8 mouse cellular contexts compared by ENCODE assay signal in genomic region chr6:128837454-128838341, GRCm38 (mm10). TPM values are rescaled to one million over a fixed set of nuclear protein-coding genes. Genes with fewer than 3 reads are reported as not detected.
DNase-seq lines count a peak whose midpoint lies in the region; ATAC-seq and TF ChIP-seq lines count a peak whose summit lies in the region.

No protein-coding gene starts in this region.

- H3K4me1 ChIP-seq in kidney, embryonic 15.5 days: peaks cover 25% of the 10 kb centered on the region
- H3K4me1 ChIP-seq in G1E (ENCODE audit: insufficient read depth, low read depth, low read length): peaks cover 7% of the 10 kb centered on the region
- peaks cover 23% of the 10 kb centered on the region for H3K4me1 ChIP-seq in embryonic facial prominence, embryonic 10.5 days
- no peaks in the 10 kb centered on the region for H3K4me1 ChIP-seq in hindbrain, postnatal 0 days (ENCODE audit: insufficient read depth, low read length)
- H3K4me1 ChIP-seq in midbrain, embryonic 13.5 days (replicated peaks): peaks cover 20% of the 10 kb centered on the region

- H3K9ac ChIP-seq in kidney, embryonic 15.5 days: peak overlapping the region; percentile 56
- H3K9ac ChIP-seq in hindbrain, postnatal 0 days (replicated peaks; ENCODE audit: low read length): peak overlapping the region; percentile 88
- peak overlapping the region; percentile 51 for H3K9ac ChIP-seq in midbrain, embryonic 13.5 days (replicated peaks)

- peak; percentile 22 for ATAC-seq in kidney, embryonic 15.5 days (replicated peaks; ENCODE audit: low FRiP score)
- ATAC-seq in G1E (ENCODE audit: extremely low read depth, insufficient number of reproducible peaks, low FRiP score, poor library complexity, severe bottlenecking): no peak
- peak; percentile 48 for ATAC-seq in hindbrain, postnatal 0 days
- ATAC-seq in midbrain, embryonic 13.5 days: peak; percentile 32
- no peak for ATAC-seq in inflammation-experienced regulatory T-cells, adult 6 months

- no peak for TF ChIP-seq CTCF in G1E (IDR thresholded peaks at IDR 0.05; ENCODE audit: low read depth, low read length)
- TF ChIP-seq CTCF in hindbrain, postnatal 0 days (IDR thresholded peaks at IDR 0.05; ENCODE audit: low read depth): no peak

- no peaks in the 10 kb centered on the region for H3K27me3 ChIP-seq in kidney, embryonic 15.5 days
- H3K27me3 ChIP-seq in G1E (ENCODE audit: insufficient read depth, low read length): peaks cover 2% of the 10 kb centered on the region; the same call in 1 of the 2 replicates
- 0 out of 2 replicates have a peak, but pooled peaks cover 5% of the 10 kb centered on the region for H3K27me3 ChIP-seq in embryonic facial prominence, embryonic 10.5 days (replicated peaks; ENCODE audit: low read depth, poor library complexity, severe bottlenecking)
- H3K27me3 ChIP-seq in hindbrain, postnatal 0 days (ENCODE audit: insufficient read depth, low read length): no peaks in the 10 kb centered on the region
- H3K27me3 ChIP-seq in midbrain, embryonic 13.5 days: no peaks in the 10 kb centered on the region

- WGBS in kidney, embryonic 15.5 days: 2% methylated on average over 14 of the region's 14 CpGs
- 3% methylated on average over 14 of the region's 14 CpGs for WGBS in embryonic facial prominence, embryonic 10.5 days
- WGBS in hindbrain, postnatal 0 days: 2% methylated on average over 14 of the region's 14 CpGs
- whole genome bisulfite sequencing in midbrain, embryonic 13.5 days: 4% methylated on average over 14 of the region's 14 CpGs

- no peaks in the 10 kb centered on the region for H3K9me3 ChIP-seq in kidney, embryonic 15.5 days (replicated peaks)
- peaks cover 46% of the 10 kb centered on the region for H3K9me3 ChIP-seq in G1E (replicated peaks)
- H3K9me3 ChIP-seq in embryonic facial prominence, embryonic 10.5 days: no peaks in the 10 kb centered on the region
- H3K9me3 ChIP-seq in hindbrain, postnatal 0 days (ENCODE audit: low read length): no peaks in the 10 kb centered on the region
- no peaks in the 10 kb centered on the region for H3K9me3 ChIP-seq in midbrain, embryonic 13.5 days

- peak overlapping the region; percentile 97 for H3K27ac ChIP-seq in kidney, embryonic 15.5 days
- H3K27ac ChIP-seq in embryonic facial prominence, embryonic 10.5 days (replicated peaks): peak overlapping the region; percentile 87
- H3K27ac ChIP-seq in hindbrain, postnatal 0 days: peak overlapping the region; percentile 94
- H3K27ac ChIP-seq in midbrain, embryonic 13.5 days: peak overlapping the region; percentile 77

- H3K4me3 ChIP-seq in kidney, embryonic 15.5 days (replicated peaks): peak overlapping the region; percentile 87
- H3K4me3 ChIP-seq in G1E (ENCODE audit: low read depth, low read length): peak overlapping the region; percentile 46; the same call in 1 of the 2 replicates
- H3K4me3 ChIP-seq in embryonic facial prominence, embryonic 10.5 days: peak overlapping the region; percentile 74
- H3K4me3 ChIP-seq in hindbrain, postnatal 0 days (ENCODE audit: low read length): peak overlapping the region; percentile 88
- H3K4me3 ChIP-seq in midbrain, embryonic 13.5 days (replicated peaks): peak overlapping the region; percentile 80

- peak overlapping the region; percentile 86 for H3K4me2 ChIP-seq in kidney, embryonic 15.5 days
- peak overlapping the region; percentile 81 for H3K4me2 ChIP-seq in hindbrain, postnatal 0 days (ENCODE audit: low read depth, low read length)
- peak overlapping the region; percentile 60 for H3K4me2 ChIP-seq in midbrain, embryonic 13.5 days (replicated peaks)

- DNase-seq in kidney, adult 9 months: no peak
- DNase-seq in G1E (ENCODE audit: low spot score): no peak
- peak; percentile 65 for DNase-seq in embryonic facial prominence, embryonic 10.5 days (ENCODE audit: low spot score)
- DNase-seq in hindbrain, postnatal 0 days (ENCODE audit: low spot score): peak; percentile 62
- DNase-seq in gastrocnemius, postnatal 14 days: no peak

- intact Hi-C loops in gastrocnemius, postnatal 14 days (cut with DNase I; ENCODE audit: low total_unique reads): loop anchor here (2.0 kb wide), 1 partner anchor 77 kb away; no protein-coding TSS in a partner anchor

- no peaks in the 10 kb centered on the region for H3K36me3 ChIP-seq in kidney, embryonic 15.5 days
- no peaks in the 10 kb centered on the region for H3K36me3 ChIP-seq in G1E (replicated peaks)
- H3K36me3 ChIP-seq in embryonic facial prominence, embryonic 10.5 days (replicated peaks): no peaks in the 10 kb centered on the region
- no peaks in the 10 kb centered on the region for H3K36me3 ChIP-seq in hindbrain, postnatal 0 days (ENCODE audit: insufficient read depth, low read length)
- H3K36me3 ChIP-seq in midbrain, embryonic 13.5 days: no peaks in the 10 kb centered on the region

RNA-seq across cellular contexts. Expression of gene Klrb1b, which starts 11.6 kb away (rescaled TPM):
- 0.09 TPM in 1 of 2 replicates, not detected in the other for polyA plus RNA-seq in kidney, embryonic 15.5 days (2015; fragmentation: Nextera tagmentation; extraction: Ambion mirVana)
- total RNA-seq in G1E (2014; fragmentation: Nextera tagmentation) (not detected in 2 replicates), G1E (2017) (0.05 and 0.12 TPM in 2 replicates)
- polyA plus RNA-seq in G1E (2012): not detected in 2 replicates
- polyA plus RNA-seq in embryonic facial prominence, embryonic 10.5 days (2016; fragmentation: Nextera tagmentation; extraction: Ambion mirVana): not detected in 2 replicates
- not detected in 2 replicates for total RNA-seq in hindbrain, postnatal 0 days (2014; rRNA removed)
- polyA plus RNA-seq in hindbrain, postnatal 0 days (2015; fragmentation: Nextera tagmentation; extraction: Ambion mirVana): not detected in 2 replicates
- not detected in 2 replicates for polyA plus RNA-seq in midbrain, embryonic 13.5 days (2015; fragmentation: Nextera tagmentation; extraction: Ambion mirVana)
- polyA plus RNA-seq in inflammation-experienced regulatory T-cells, adult 6 months (2017; shearing (Covaris generic)): under 1 TPM in 1 of 3 experiments, not detected in 2; 0.79 TPM
- not detected for total RNA-seq in gastrocnemius, postnatal 14 days (2021)

RNA-seq across cellular contexts. Expression of gene Gm44511, which starts 11.6 kb away (rescaled TPM):
- polyA plus RNA-seq in kidney, embryonic 15.5 days (2015; fragmentation: Nextera tagmentation; extraction: Ambion mirVana): not detected in 2 replicates
- total RNA-seq in G1E (2014; fragmentation: Nextera tagmentation) (not detected in 2 replicates), G1E (2017) (not detected in 2 replicates)
- polyA plus RNA-seq in G1E (2012): not detected in 2 replicates
- polyA plus RNA-seq in embryonic facial prominence, embryonic 10.5 days (2016; fragmentation: Nextera tagmentation; extraction: Ambion mirVana): not detected in 2 replicates
- total RNA-seq in hindbrain, postnatal 0 days (2014; rRNA removed): not detected in 2 replicates
- polyA plus RNA-seq in hindbrain, postnatal 0 days (2015; fragmentation: Nextera tagmentation; extraction: Ambion mirVana): not detected in 2 replicates
- polyA plus RNA-seq in midbrain, embryonic 13.5 days (2015; fragmentation: Nextera tagmentation; extraction: Ambion mirVana): not detected in 2 replicates
- not detected for polyA plus RNA-seq in inflammation-experienced regulatory T-cells, adult 6 months (2017; shearing (Covaris generic))
- total RNA-seq in gastrocnemius, postnatal 14 days (2021): not detected

RNA-seq across cellular contexts. Expression of gene Klrb1c, which starts 48.7 kb away (rescaled TPM):
- 0.17 and 0.22 TPM in 2 replicates for polyA plus RNA-seq in kidney, embryonic 15.5 days (2015; fragmentation: Nextera tagmentation; extraction: Ambion mirVana)
- not detected in 2 replicates for total RNA-seq in G1E (2014; fragmentation: Nextera tagmentation)
- 0.17 and 0.22 TPM in 2 replicates for total RNA-seq in G1E (2017)
- not detected in 2 replicates for polyA plus RNA-seq in G1E (2012)
- not detected in 2 replicates for polyA plus RNA-seq in embryonic facial prominence, embryonic 10.5 days (2016; fragmentation: Nextera tagmentation; extraction: Ambion mirVana)
- total RNA-seq in hindbrain, postnatal 0 days (2014; rRNA removed): 0.10 TPM in 1 of 2 replicates, not detected in the other
- polyA plus RNA-seq in hindbrain, postnatal 0 days (2015; fragmentation: Nextera tagmentation; extraction: Ambion mirVana): 0.13 and 0.14 TPM in 2 replicates
- polyA plus RNA-seq in midbrain, embryonic 13.5 days (2015; fragmentation: Nextera tagmentation; extraction: Ambion mirVana): not detected in 2 replicates
- polyA plus RNA-seq in inflammation-experienced regulatory T-cells, adult 6 months (2017; shearing (Covaris generic)): under 1 TPM; 0.33 to 0.67 (median 0.34) TPM
- total RNA-seq in gastrocnemius, postnatal 14 days (2021): under 1 TPM in 1 of 2 experiments, not detected in 1; 0.14 TPM

RNA-seq across cellular contexts. Expression of gene Clec2i, which starts 49.7 kb away (rescaled TPM):
- polyA plus RNA-seq in kidney, embryonic 15.5 days (2015; fragmentation: Nextera tagmentation; extraction: Ambion mirVana): 0.15 and 0.16 TPM in 2 replicates
- total RNA-seq in G1E (2014; fragmentation: Nextera tagmentation) (not detected in 2 replicates), G1E (2017) (0.05 TPM in 1 of 2 replicates, not detected in the other)
- polyA plus RNA-seq in G1E (2012): not detected in 2 replicates
- not detected in 2 replicates for polyA plus RNA-seq in embryonic facial prominence, embryonic 10.5 days (2016; fragmentation: Nextera tagmentation; extraction: Ambion mirVana)
- total RNA-seq in hindbrain, postnatal 0 days (2014; rRNA removed): not detected in 2 replicates
- 0.06 and 0.08 TPM in 2 replicates for polyA plus RNA-seq in hindbrain, postnatal 0 days (2015; fragmentation: Nextera tagmentation; extraction: Ambion mirVana)
- not detected in 2 replicates for polyA plus RNA-seq in midbrain, embryonic 13.5 days (2015; fragmentation: Nextera tagmentation; extraction: Ambion mirVana)
- polyA plus RNA-seq in inflammation-experienced regulatory T-cells, adult 6 months (2017; shearing (Covaris generic)): 10 to 100 TPM; 70.5 to 91.7 (median 73.9) TPM
- total RNA-seq in gastrocnemius, postnatal 14 days (2021): not detected

RNA-seq across cellular contexts. Expression of gene BC035044, which starts 53.2 kb away (rescaled TPM):
- 0.68 TPM in 2 replicates for polyA plus RNA-seq in kidney, embryonic 15.5 days (2015; fragmentation: Nextera tagmentation; extraction: Ambion mirVana)
- not detected in 2 replicates for total RNA-seq in G1E (2014; fragmentation: Nextera tagmentation)
- total RNA-seq in G1E (2017): 0.05 TPM in 1 of 2 replicates, not detected in the other
- polyA plus RNA-seq in G1E (2012): not detected in 2 replicates
- polyA plus RNA-seq in embryonic facial prominence, embryonic 10.5 days (2016; fragmentation: Nextera tagmentation; extraction: Ambion mirVana): 1.1 and 2.0 TPM in 2 replicates
- 0.61 TPM in 1 of 2 replicates, not detected in the other for total RNA-seq in hindbrain, postnatal 0 days (2014; rRNA removed)
- polyA plus RNA-seq in hindbrain, postnatal 0 days (2015; fragmentation: Nextera tagmentation; extraction: Ambion mirVana): 0.39 and 0.88 TPM in 2 replicates
- 0.35 and 0.52 TPM in 2 replicates for polyA plus RNA-seq in midbrain, embryonic 13.5 days (2015; fragmentation: Nextera tagmentation; extraction: Ambion mirVana)
- polyA plus RNA-seq in inflammation-experienced regulatory T-cells, adult 6 months (2017; shearing (Covaris generic)): 1 to 10 TPM; 4.6 to 6.7 (median 5.6) TPM
- total RNA-seq in gastrocnemius, postnatal 14 days (2021): under 1 TPM in 1 of 2 experiments, not detected in 1; 0.13 TPM

Comparison
In these comparisons a context has a peak if more than half of its experiments do, and no peak if none do; other contexts are left out.
1. ATAC-seq: peak in kidney, embryonic 15.5 days (single experiment), hindbrain, postnatal 0 days (single experiment) and midbrain, embryonic 13.5 days (single experiment); none in G1E (single experiment) and inflammation-experienced regulatory T-cells, adult 6 months (single experiment).
2. DNase-seq: peak in embryonic facial prominence, embryonic 10.5 days (single experiment) and hindbrain, postnatal 0 days (single experiment); none in kidney, adult 9 months (single experiment), G1E (single experiment) and gastrocnemius, postnatal 14 days (single experiment).
3. Peak in every context shown above with its lines, with median percentiles within 50 percentile points of each other: H3K27ac ChIP-seq, H3K4me2 ChIP-seq, H3K4me3 ChIP-seq and H3K9ac ChIP-seq.